Mouse (Mus musculus) liver (tissue): ENCODE data around the gene Cyp2d11.
"Not testable (repeated sequence)": the region's sequence is repeated elsewhere in the genome, so short reads cannot be mapped to it uniquely, and the experiment has no call there.

Source experiments
- DNase-seq: peaks from one replicate; pipeline ENCODE4 v3.0.0-alpha.2; 2020; ENCODE audit warnings: mixed read lengths

Gene Cyp2d11

GRCm38 (mm10) chr15:82393922-82394321, at the start of gene Cyp2d11:
Cyp2d11 (minus strand) TSS chr15:82394022.
- not testable (repeated sequence) for DNase-seq

DNA sequence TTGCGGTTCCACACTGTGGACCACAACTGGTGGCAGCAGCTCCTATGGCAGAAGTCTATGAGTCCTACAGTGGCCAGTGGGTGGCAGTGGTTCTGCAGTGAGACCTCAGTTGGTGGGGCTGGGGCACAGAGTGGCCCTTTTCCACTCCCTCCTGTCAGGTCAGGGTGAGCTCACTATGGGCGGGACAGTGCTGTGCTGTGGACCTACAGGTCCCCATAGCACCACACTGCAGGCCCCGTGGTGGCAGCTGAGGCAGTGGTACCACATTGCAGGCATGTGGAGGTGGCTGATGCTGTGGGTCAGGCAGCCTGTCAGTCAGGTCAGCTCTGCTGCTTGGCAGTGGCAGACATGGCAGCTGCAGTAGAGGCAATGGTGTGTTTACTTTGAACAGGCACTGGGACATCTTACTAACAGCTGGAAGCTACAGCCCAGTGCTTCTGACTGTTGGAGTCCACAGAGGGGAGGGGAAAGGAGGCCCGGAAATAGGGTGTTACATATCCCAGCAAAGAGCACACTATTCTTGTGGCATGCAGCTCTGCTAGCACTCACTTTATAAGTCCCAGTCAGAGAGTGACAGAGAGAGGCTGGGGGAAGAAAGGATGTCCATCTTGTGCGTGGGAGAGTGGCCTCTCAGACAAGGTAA, 44.3 kb upstream of the Cyp2d11 start:
- peak; percentile 12 for DNase-seq

- DNase-seq: no peak
These were observed 41.8 kb upstream of the Cyp2d11 start for GRCm38 (mm10) chr15:82435606-82436005.

DNA sequence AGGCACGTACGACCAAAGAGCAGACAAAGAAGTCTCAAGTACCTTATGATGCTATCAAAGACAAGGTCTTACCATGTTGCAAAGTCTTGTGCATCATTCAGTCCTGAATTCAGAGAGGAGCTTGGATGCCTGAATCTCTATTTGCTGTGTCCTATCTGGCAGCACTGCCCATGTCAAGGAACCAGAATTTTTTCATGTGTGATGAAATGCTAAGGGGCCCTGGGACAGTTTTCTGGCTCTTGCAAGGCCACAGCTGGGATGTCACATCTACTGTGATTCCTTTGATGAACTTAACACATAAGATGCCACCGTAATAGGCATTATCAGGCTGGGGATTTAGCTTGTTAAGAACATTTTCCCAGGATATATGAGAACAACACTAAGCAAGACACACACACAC, 41.2 kb upstream of the Cyp2d11 start:
- DNase-seq: no peak

DNA sequence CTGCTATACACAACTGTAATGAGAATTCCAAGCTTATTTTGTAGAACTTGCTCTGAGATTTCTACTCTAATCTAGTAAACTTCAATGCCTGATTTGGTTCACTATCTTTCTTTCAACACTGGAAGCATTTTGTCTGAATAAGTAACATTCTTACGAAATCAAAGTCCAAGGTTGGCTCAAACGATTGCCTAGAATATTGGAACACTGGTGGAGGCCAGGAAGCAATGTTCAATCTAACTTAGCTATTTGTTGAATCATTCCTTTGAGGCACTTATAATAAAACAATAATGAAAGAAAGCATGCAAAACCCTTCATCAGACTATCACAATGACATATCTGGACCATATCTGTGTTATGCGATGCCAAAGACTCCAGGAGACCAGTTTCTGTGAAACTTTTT, 40.7 kb upstream of the Cyp2d11 start:
- DNase-seq: no peak

GRCm38 (mm10) chr15:82433621-82434020, 39.8 kb upstream of the Cyp2d11 start:
- DNase-seq: no peak

DNA sequence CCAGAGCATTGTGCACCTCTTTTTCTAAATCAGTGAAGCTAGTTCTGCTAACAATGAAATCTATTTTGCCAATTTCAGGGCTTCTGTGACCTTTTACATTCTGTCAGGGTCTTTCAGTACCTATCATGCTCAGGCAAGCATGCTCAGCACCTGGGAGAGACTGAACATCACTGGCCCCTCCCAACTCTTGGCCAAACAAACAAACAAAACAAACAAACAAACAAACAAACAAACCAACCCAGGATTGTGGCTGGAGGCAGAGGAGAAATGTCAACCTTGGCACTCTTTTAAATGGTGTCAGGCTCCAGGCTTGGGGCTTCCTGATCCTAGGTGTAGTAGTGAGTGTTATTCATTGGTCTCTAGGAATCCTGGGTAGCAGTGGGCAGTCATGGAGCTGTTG, 39.3 kb upstream of the Cyp2d11 start, which contains the start of gene Cyp2d9:
Gene Cyp2d9 (plus strand): TSS at position 301 of the 400 bp plus-strand sequence.
- no peak for DNase-seq

DNA sequence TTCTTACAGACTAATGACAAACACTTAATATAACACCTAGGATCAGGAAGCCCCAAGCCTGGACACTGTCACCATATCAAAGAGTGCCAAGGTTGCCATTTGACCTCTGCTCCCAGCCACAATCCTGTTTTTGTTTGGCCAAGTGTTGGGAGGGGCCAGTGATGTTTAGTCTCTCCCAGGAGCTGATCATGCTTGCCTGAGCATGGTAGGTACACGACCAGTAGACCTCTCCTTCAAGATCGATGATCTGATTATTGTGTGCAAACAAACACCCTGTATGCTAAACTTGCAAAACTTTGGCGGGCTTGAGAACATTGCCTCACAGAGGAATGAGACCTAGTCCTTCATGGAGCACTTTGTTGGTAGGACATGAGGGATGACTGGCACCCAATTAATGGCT, 29.6 kb upstream of the Cyp2d11 start:
- no peak for DNase-seq

GRCm38 (mm10) chr15:82422935-82423334, 29.1 kb upstream of the Cyp2d11 start:
- no peak for DNase-seq

DNA sequence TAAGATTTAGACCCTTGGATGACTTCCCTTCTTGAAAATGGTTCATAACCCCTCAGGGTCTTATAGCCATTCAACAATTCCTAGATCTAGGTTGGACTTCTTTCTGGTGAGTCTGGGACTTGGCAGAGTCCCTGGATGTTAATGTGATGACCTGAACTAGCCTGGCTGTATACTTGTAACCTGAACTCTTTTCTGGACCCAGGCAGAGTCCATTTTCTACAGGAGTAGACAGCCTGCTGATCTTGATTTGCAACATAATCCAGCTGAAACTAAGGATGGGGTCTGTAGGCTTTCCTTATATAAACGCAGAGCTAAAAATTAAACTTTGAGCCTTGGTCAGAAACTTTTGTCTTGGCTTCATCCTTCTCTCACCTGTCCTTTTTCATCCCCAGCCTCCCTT, 24.8 kb upstream of the Cyp2d11 start:
- no peak for DNase-seq

GRCm38 (mm10) chr15:82416797-82417789, 23.3 kb upstream of the Cyp2d11 start:
- DNase-seq: peak; percentile 71

DNA sequence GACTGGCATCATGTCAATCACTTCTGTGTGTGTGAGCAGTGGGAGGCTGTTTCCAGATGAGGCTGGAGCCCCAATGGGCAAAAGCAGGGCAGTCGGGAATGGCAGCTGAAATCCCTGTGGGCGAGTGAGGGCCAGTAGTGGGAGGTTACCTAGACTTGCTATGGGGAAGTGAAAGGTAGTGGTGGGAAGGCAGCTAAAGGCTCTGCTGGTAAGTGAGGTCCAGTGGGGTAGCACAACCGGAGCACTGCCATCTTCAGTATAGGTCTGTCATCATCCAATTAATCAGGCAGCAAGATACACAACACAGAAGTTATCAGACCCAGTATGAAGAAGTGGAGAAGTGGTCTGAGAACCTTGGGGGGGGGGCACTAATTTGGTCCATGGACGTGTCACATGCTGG, 13.7 kb upstream of the Cyp2d11 start:
- DNase-seq: no peak

DNA sequence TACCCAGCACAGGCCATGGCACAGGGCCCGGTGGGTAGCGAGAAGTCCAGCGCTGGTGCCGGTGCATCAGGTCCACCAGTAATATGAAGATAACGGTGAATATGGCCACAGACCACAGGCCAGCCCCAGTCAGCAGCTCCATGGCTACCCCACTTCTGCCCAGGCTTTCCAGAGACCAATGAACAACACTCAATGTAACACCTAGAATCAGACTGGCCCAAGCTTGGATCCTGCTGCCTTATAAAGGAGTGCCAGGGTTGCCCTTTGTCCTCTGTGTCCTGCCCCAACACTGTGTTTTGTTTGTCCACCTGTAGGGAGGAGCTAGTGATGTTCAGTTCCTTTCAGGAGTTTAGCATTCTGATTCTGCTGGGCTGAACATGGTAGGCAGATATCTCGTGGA, 13.2 kb upstream of the Cyp2d11 start, which contains the start of gene Cyp2d10:
Gene Cyp2d10 (minus strand): TSS at position 215 of the 400 bp plus-strand sequence.
- DNase-seq: no peak

DNA sequence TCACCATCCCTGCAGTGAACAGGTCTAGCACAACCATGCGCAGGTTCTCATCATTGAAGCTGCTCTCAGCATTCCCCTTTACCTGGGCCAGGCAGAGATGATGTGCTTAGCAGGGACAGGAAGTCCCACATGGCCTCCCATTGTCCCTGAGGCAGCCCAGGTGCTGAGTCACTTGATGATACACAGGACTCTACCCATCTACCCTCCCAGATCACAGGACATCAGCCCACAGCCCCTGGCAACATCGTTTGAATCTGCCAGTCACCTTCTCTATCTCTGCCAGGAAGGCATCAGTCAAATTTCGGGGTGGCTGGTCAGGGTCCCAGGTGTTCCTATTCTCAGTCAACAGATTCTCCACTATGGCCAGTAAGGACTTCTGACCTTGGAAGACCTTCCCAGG, 10.3 kb upstream of the Cyp2d11 start:
- no peak for DNase-seq

DNA sequence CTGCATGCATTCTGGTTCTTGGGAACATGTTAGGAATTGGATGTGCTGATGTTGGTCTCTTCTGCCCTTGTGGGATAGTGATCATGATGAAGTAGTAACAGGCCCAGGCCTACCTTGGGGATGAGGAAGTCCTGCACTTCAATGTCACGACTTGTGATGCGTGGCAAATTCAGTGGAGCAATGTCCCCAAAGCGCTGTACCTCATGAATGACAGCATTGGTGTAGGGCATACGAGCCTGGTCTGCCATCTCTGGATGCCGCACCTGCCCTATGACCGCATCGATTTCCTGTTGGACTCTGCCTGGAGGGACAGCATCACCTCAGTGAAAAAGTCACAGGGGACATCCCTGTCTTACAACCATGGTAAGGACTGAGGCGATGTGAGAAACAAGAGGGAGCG, 9.8 kb upstream of the Cyp2d11 start:
- no peak for DNase-seq

GRCm38 (mm10) chr15:82402741-82403140, 8.9 kb upstream of the Cyp2d11 start:
- DNase-seq: no peak

- DNase-seq: no peak
These were observed 8.3 kb upstream of the Cyp2d11 start for GRCm38 (mm10) chr15:82402106-82402505.

DNA sequence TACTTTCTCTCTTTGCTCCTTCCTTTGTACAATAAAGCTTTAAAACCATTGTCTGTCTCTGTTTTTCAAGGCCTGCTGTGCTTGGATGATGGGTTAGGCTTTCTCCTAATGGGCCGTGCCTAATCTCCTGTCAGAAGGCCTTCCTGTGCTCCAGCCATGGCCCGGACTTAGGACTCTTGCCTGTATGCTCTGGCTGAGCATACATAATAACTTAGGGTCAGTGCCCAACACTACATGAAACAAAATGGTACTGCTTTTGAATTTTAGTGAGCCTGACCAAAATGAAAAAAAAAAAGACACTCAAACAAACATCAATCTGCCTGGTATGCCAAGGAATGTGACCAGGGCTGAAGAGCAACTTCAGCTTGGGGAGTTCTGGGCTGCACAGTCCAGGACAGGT, 7.7 kb upstream of the Cyp2d11 start:
- no peak for DNase-seq

GRCm38 (mm10) chr15:82395955-82396354, 2.1 kb upstream of the Cyp2d11 start:
- DNase-seq: not testable (repeated sequence)

DNA sequence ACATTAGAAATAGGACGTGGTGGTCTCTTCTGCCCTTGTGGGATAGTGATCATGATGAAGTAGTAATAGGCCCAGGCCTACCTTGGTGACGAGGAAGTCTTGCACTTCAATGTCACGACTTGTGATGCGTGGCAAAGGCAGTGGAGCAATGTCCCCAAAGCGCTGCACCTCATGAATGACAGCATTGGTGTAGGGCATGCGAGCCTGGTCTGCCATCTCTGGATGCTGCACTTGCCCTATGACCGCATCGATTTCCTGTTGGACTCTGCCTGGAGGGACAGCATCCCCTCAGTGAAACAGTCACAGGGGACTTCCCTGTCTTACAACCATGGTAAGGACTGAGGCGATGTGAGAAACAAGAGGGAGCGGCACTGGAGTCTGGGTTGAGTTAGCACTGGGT, 3.9 kb downstream of the Cyp2d11 start:
- DNase-seq: not testable (repeated sequence)

DNA sequence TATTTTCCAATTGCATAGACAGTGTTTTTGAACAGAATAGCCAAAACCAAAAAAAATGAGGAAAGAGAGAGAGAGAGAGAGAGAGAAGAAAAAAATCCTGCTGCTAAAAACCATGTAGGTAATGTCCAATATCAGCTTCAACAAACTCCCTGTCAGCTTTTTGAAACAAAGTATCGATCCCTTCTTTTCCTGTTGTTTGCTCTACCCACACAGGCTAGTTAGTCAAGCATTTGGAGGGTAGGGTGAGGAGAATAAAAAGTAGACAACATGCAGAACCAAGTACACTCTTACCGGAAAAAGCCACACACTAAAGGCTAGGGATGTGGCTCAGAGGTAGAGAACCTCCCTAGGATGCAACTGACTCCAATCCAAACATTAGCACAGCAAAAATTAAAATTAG, 8.1 kb downstream of the Cyp2d11 start:
- DNase-seq: no peak

GRCm38 (mm10) chr15:82382441-82382840, 11.4 kb downstream of the Cyp2d11 start:
- no peak for DNase-seq

DNA sequence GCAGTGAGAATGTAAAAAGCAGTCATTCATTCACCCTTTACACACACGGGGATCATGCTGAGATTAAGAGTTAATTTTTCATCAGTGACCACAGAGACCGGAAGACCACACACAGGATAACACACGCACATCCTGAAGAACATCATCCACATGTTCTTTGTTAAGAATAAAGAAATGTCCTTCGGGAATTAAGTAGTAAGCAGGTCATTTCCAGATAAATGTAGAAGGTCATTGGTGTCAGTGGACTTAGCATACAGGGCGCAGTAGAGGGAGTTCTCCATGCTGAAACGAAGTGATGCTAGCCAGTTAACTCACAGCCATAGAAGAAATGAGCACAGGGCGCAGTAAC, 13.1 kb downstream of the Cyp2d11 start:
- no peak for DNase-seq
